Mouse (Mus musculus): ENCODE results near the gene Traf6. TPM values are rescaled to one million over a fixed set of nuclear protein-coding genes. Genes with fewer than 3 reads are reported as not detected.
A peak's percentile ranks its signal among the peaks of the same experiment; 100 is the strongest.
"Not testable (repeated sequence)": the region's sequence is repeated elsewhere in the genome, so short reads cannot be mapped to it uniquely, and the experiment has no call there.

Traf6 gene
- polyA plus RNA-seq, 1 experiment, result 6.7 TPM

GRCm38 (mm10) chr2:101730972-101731371, 52.7 kb downstream of the Traf6 start:
- no peak overlapping the region for H3K4me3 ChIP-seq (replicated peaks; ENCODE audit: control insufficient read depth, low read depth, low read length)
- TF ChIP-seq POLR2A (IDR thresholded peaks at IDR 0.05; ENCODE audit: borderline replicate concordance, control insufficient read depth, low read depth, low read length), result no peak
- no peak for TF ChIP-seq CTCF (IDR thresholded peaks at IDR 0.05; ENCODE audit: control insufficient read depth, insufficient read depth, low read length)
- H3K27ac ChIP-seq (ENCODE audit: control insufficient read depth, insufficient read depth, low read depth, low read length, poor library complexity), result no peak overlapping the region
- peaks cover 1% of the 10 kb centered on the region for H3K4me1 ChIP-seq (ENCODE audit: control insufficient read depth, insufficient read depth, low read length)

- 9% methylated on average over 10 of the region's 10 CpGs for WGBS
- Histone ChIP-seq H3K4me3 (replicated peaks; ENCODE audit: control insufficient read depth, low read depth, low read length) (peak overlapping the region; percentile 50), H3K4me1 (ENCODE audit: control insufficient read depth, insufficient read depth, low read length) (peaks cover 1% of the 10 kb centered on the region), H3K27ac (ENCODE audit: control insufficient read depth, insufficient read depth, low read depth, low read length, poor library complexity) (peak overlapping the region; percentile 69; the same call in 1 of the 2 replicates)
- TF ChIP-seq POLR2A (IDR thresholded peaks at IDR 0.05; ENCODE audit: borderline replicate concordance, control insufficient read depth, low read depth, low read length) (no peak), CTCF (IDR thresholded peaks at IDR 0.05; ENCODE audit: control insufficient read depth, insufficient read depth, low read length) (no peak)
Measured at GRCm38 (mm10) chr2:101732777-101733210, 54.6 kb downstream of the Traf6 start.

GRCm38 (mm10) chr2:101733564-101733963, 55.3 kb downstream of the Traf6 start:
- H3K27ac ChIP-seq (ENCODE audit: control insufficient read depth, insufficient read depth, low read depth, low read length, poor library complexity), result no peak overlapping the region
- peaks cover 1% of the 10 kb centered on the region for H3K4me1 ChIP-seq (ENCODE audit: control insufficient read depth, insufficient read depth, low read length)
- peak overlapping the region; percentile 13 for H3K4me3 ChIP-seq (replicated peaks; ENCODE audit: control insufficient read depth, low read depth, low read length)
- no peak for TF ChIP-seq CTCF (IDR thresholded peaks at IDR 0.05; ENCODE audit: control insufficient read depth, insufficient read depth, low read length)
- TF ChIP-seq POLR2A (IDR thresholded peaks at IDR 0.05; ENCODE audit: borderline replicate concordance, control insufficient read depth, low read depth, low read length), result no peak
- WGBS, result 76% methylated on average over 3 of the region's 3 CpGs

GRCm38 (mm10) chr2:101739914-101740313, 61.7 kb downstream of the Traf6 start:
- Histone ChIP-seq H3K4me1 (ENCODE audit: control insufficient read depth, insufficient read depth, low read length) (no peaks in the 10 kb centered on the region), H3K27ac (ENCODE audit: control insufficient read depth, insufficient read depth, low read depth, low read length, poor library complexity) (no peak overlapping the region), H3K4me3 (replicated peaks; ENCODE audit: control insufficient read depth, low read depth, low read length) (no peak overlapping the region)
- 79% methylated on average over 5 of the region's 5 CpGs for WGBS
- no peak for TF ChIP-seq POLR2A (IDR thresholded peaks at IDR 0.05; ENCODE audit: borderline replicate concordance, control insufficient read depth, low read depth, low read length)

- Histone ChIP-seq H3K4me1 (ENCODE audit: control insufficient read depth, insufficient read depth, low read length) (no peaks in the 10 kb centered on the region), H3K4me3 (replicated peaks; ENCODE audit: control insufficient read depth, low read depth, low read length) (no peak overlapping the region), H3K27ac (ENCODE audit: control insufficient read depth, insufficient read depth, low read depth, low read length, poor library complexity) (no peak overlapping the region)
- WGBS, result 82% methylated on average over 8 of the region's 8 CpGs
- no peak for TF ChIP-seq CTCF (IDR thresholded peaks at IDR 0.05; ENCODE audit: control insufficient read depth, insufficient read depth, low read length)
- TF ChIP-seq POLR2A (IDR thresholded peaks at IDR 0.05; ENCODE audit: borderline replicate concordance, control insufficient read depth, low read depth, low read length), result no peak
Measured at GRCm38 (mm10) chr2:101741653-101742052, 63.4 kb downstream of the Traf6 start.

DNA sequence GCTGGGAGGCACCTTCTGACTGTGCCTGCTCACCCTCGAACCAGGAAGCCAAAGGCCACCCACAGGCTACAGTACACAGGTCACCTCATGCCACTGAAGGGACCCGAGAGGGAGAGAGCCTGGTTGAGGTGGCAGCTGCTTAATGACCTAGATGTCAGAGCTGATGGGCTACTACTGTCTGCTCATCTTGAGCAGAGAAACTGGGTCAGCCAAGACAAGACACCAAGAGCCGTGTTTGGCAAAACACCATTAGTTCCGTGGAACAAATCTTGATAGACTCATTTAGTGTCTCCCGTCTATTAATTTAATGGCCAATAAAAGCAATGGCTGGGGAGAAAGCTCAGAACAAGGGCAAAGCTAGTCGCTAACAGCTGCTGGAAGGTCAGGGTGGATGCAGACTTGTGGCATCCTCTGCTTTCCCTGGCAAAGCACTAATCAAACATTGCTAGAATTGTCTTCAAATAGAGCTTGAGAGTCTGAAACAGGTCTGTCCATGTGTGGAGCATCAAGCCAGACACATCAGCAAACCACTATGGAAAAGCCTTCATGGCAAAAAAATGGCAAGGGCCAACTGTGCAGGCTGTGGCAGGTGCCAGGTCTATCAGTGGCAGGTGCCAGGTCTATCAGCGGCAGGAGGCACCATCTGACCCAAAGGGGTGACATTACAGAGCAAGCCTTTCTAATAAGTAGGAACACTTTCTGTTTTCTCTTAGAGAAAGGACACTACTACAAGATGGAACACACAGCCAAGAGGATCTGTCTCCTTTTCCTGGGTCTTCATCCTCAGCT, 64.0 kb downstream of the Traf6 start:
- H3K27ac ChIP-seq (ENCODE audit: control insufficient read depth, insufficient read depth, low read depth, low read length, poor library complexity), result no peak overlapping the region
- H3K4me1 ChIP-seq (ENCODE audit: control insufficient read depth, insufficient read depth, low read length), result no peaks in the 10 kb centered on the region
- no peak for TF ChIP-seq CTCF (IDR thresholded peaks at IDR 0.05; ENCODE audit: control insufficient read depth, insufficient read depth, low read length)
- TF ChIP-seq POLR2A (IDR thresholded peaks at IDR 0.05; ENCODE audit: borderline replicate concordance, control insufficient read depth, low read depth, low read length), result no peak
- WGBS, result 79% methylated on average over 7 of the region's 7 CpGs
- no peak overlapping the region for H3K4me3 ChIP-seq (replicated peaks; ENCODE audit: control insufficient read depth, low read depth, low read length)

DNA sequence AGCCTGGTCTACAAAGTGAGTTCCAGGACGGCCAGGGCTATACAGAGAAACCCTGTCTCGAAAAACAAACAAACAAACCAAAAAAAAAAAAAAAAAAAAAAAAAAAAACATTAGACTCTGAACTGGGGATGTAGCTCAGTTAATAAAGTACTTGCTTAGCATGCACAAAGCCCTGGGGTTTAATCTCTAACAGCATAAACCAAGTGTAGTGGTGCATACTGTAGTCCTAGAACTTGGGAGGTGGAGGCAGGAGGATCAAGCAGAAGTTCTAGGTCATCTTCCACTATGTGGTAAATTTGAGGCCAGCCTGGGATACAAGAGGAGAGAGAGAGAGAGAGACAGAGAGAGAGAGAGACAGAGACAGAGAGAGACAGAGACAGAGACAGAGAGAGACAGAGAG, 67.4 kb downstream of the Traf6 start:
- H3K4me1 ChIP-seq (ENCODE audit: control insufficient read depth, insufficient read depth, low read length), result not testable (repeated sequence)

DNA sequence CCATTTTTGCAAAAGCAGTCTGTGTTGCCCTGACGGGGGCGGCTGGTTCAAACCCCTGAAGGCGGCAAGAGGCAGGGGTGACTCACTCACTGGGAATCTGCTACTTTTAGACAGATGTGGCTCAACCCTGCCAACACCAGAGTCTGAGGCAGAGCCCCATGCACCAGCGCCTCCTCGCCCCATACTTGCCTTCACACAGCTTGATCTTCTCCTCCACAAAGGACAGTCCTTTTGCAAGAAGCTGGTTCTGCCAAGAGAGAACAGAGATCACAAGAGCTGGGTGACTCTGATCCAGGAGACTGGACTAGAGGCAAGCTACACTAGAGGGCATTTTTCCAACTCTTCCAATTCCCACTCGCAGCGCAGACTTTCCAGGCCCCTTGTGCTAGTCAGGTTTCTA, 68.3 kb downstream of the Traf6 start:
- no peak for TF ChIP-seq CTCF (IDR thresholded peaks at IDR 0.05; ENCODE audit: control insufficient read depth, insufficient read depth, low read length)
- TF ChIP-seq POLR2A (IDR thresholded peaks at IDR 0.05; ENCODE audit: borderline replicate concordance, control insufficient read depth, low read depth, low read length), result no peak
- Histone ChIP-seq H3K27ac (ENCODE audit: control insufficient read depth, insufficient read depth, low read depth, low read length, poor library complexity) (no peak overlapping the region), H3K4me1 (ENCODE audit: control insufficient read depth, insufficient read depth, low read length) (no peaks in the 10 kb centered on the region), H3K4me3 (replicated peaks; ENCODE audit: control insufficient read depth, low read depth, low read length) (no peak overlapping the region)
- whole genome bisulfite sequencing, result 86% methylated on average over 7 of the region's 7 CpGs

More for the DNA sequence above, 67.4 kb downstream of the Traf6 start:
- H3K4me3 ChIP-seq (replicated peaks; ENCODE audit: control insufficient read depth, low read depth, low read length); H3K27ac ChIP-seq (ENCODE audit: control insufficient read depth, insufficient read depth, low read depth, low read length, poor library complexity): not testable (repeated sequence)
- 73% methylated on average over 2 of the region's 2 CpGs for WGBS

Other genes starting within 250 kb of the Traf6 start
- 1.7 and 2.1 TPM in 2 replicates for gene Rag2, start 53.7 kb upstream of the Traf6 start, polyA plus RNA-seq (2011; ENCODE audit: insufficient read depth, insufficient read length, low replicate concordance, missing spikeins)
- 3.0 and 11.2 TPM in 2 replicates for gene Rag1, start 28.9 kb upstream of the Traf6 start, polyA plus RNA-seq (2011; ENCODE audit: insufficient read depth, insufficient read length, low replicate concordance, missing spikeins)
- gene B230118H07Rik, start 28.9 kb upstream of the Traf6 start, polyA plus RNA-seq (2011; ENCODE audit: insufficient read depth, insufficient read length, low replicate concordance, missing spikeins), result 12.5 and 32.8 TPM in 2 replicates
- gene Prr5l, start 204.6 kb downstream of the Traf6 start, polyA plus RNA-seq (2011; ENCODE audit: insufficient read depth, insufficient read length, low replicate concordance, missing spikeins), result 1.0 and 8.4 TPM in 2 replicates
- gene Commd9, start 207.8 kb downstream of the Traf6 start, polyA plus RNA-seq (2011; ENCODE audit: insufficient read depth, insufficient read length, low replicate concordance, missing spikeins), result 11.1 and 11.5 TPM in 2 replicates